Comparison of ENCODE assay signal across 8 mouse cellular contexts in the genomic region with DNA sequence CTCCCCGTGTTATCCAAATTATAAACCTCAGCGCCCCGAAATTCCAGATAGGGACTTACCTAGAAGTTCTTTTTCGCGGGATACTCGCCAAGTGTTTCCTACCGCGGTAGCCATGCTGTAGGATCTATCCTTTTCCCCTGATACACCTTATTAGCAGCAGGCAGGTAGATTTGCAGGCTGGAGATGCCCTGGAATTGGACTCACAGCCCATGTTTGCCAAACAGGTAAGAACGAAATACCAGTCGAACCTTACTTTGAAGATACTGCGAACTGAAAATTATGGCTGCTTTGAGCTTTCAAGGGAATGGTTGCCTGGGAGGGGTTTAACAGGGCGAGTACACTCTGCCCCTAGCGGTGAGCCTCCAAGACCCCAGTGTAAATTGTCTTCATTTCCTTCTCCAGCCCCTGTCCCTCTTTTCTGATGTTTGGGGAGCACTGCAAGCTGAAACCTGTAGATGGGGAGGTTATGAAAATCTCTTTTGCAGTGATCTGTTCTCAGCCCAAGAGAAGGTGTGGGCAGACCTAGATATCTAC.
DNase-seq lines count a peak whose midpoint lies in the region; ATAC-seq and TF ChIP-seq lines count a peak whose summit lies in the region.

No protein-coding gene starts in this region.

- H3K27me3 ChIP-seq in heart, embryonic 14.5 days (ENCODE audit: control insufficient read depth, insufficient read depth, low read length): no peaks in the 10 kb centered on the region
- H3K27me3 ChIP-seq in hindbrain, embryonic 15.5 days: no peaks in the 10 kb centered on the region

- no peaks in the 10 kb centered on the region for H3K36me3 ChIP-seq in heart, embryonic 14.5 days (ENCODE audit: control insufficient read depth, insufficient read depth, low read length)
- no peaks in the 10 kb centered on the region for H3K36me3 ChIP-seq in hindbrain, embryonic 15.5 days

- H3K9ac ChIP-seq in heart, embryonic 14.5 days (ENCODE audit: low read length): peak overlapping the region; percentile 44; the same call in 1 of the 2 replicates
- no peak overlapping the region for H3K9ac ChIP-seq in hindbrain, embryonic 15.5 days

- H3K9me3 ChIP-seq in heart, embryonic 14.5 days (ENCODE audit: control insufficient read depth, low read length): no peaks in the 10 kb centered on the region
- H3K9me3 ChIP-seq in hindbrain, embryonic 15.5 days: no peaks in the 10 kb centered on the region

- no peak overlapping the region for H3K27ac ChIP-seq in heart, embryonic 14.5 days (replicated peaks in 1 of 2; ENCODE audit: control insufficient read depth in 1 of 2, insufficient read depth in 1 of 2, low read depth in 2 of 2, low read length in 2 of 2)
- no peak overlapping the region for H3K27ac ChIP-seq in cortical plate, adult 2 months (ENCODE audit: insufficient read depth, low read length)
- no peak overlapping the region for H3K27ac ChIP-seq in hindbrain, embryonic 15.5 days (replicated peaks)

- no peak for TF ChIP-seq POLR2A in cortical plate, adult 2 months (IDR thresholded peaks at IDR 0.05; ENCODE audit: extremely low read depth, insufficient read depth, low read length)

- H3K4me1 ChIP-seq in heart, embryonic 14.5 days (ENCODE audit: control insufficient read depth in 2 of 2, insufficient read depth in 2 of 2, low read length in 2 of 2): no peaks in the 10 kb centered on the region
- no peaks in the 10 kb centered on the region for H3K4me1 ChIP-seq in cortical plate, adult 2 months (ENCODE audit: control insufficient read depth, insufficient read depth, low read length)
- H3K4me1 ChIP-seq in hindbrain, embryonic 15.5 days (replicated peaks): no peaks in the 10 kb centered on the region

- H3K4me2 ChIP-seq in heart, embryonic 14.5 days (ENCODE audit: low read length): peak overlapping the region; percentile 60
- H3K4me2 ChIP-seq in hindbrain, embryonic 15.5 days: peak overlapping the region; percentile 52

- no peak for DNase-seq in heart, adult 18-20 months
- peak; percentile 0 for DNase-seq in lung, postnatal 14 days
- DNase-seq in left cerebral cortex, adult 8-10 months (ENCODE audit: low spot score in 2 of 2): no peak
- no peak for DNase-seq in cerebellum, adult 9-11 months

- peak overlapping the region; percentile 32 to 42 for H3K4me3 ChIP-seq in heart, embryonic 14.5 days (ENCODE audit: control insufficient read depth in 1 of 2, insufficient read depth in 1 of 2, low read depth in 1 of 2, low read length in 2 of 2)
- H3K4me3 ChIP-seq in cortical plate, adult 2 months (ENCODE audit: insufficient read depth, low read length): peak overlapping the region; percentile 2; the same call in 1 of the 2 replicates
- H3K4me3 ChIP-seq in hindbrain, embryonic 15.5 days: peak overlapping the region; percentile 39

- no peak for ATAC-seq in heart, embryonic 14.5 days (ENCODE audit: insufficient number of reproducible peaks, insufficient read depth, low FRiP score, low read depth)
- no peak for ATAC-seq in hindbrain, embryonic 15.5 days (ENCODE audit: low FRiP score, low read depth)
- no peak for ATAC-seq in activated CD4-positive, CD25-positive, alpha-beta regulatory T cell, adult 4 months

- TF ChIP-seq CTCF in cortical plate, adult 2 months (IDR thresholded peaks at IDR 0.05; ENCODE audit: extremely low read depth, insufficient read depth, low read length): no peak

- WGBS in heart, embryonic 14.5 days: 23% methylated on average over 13 of the region's 13 CpGs
- WGBS in hindbrain, embryonic 15.5 days: 30% methylated on average over 13 of the region's 13 CpGs
